In the genomic region with DNA sequence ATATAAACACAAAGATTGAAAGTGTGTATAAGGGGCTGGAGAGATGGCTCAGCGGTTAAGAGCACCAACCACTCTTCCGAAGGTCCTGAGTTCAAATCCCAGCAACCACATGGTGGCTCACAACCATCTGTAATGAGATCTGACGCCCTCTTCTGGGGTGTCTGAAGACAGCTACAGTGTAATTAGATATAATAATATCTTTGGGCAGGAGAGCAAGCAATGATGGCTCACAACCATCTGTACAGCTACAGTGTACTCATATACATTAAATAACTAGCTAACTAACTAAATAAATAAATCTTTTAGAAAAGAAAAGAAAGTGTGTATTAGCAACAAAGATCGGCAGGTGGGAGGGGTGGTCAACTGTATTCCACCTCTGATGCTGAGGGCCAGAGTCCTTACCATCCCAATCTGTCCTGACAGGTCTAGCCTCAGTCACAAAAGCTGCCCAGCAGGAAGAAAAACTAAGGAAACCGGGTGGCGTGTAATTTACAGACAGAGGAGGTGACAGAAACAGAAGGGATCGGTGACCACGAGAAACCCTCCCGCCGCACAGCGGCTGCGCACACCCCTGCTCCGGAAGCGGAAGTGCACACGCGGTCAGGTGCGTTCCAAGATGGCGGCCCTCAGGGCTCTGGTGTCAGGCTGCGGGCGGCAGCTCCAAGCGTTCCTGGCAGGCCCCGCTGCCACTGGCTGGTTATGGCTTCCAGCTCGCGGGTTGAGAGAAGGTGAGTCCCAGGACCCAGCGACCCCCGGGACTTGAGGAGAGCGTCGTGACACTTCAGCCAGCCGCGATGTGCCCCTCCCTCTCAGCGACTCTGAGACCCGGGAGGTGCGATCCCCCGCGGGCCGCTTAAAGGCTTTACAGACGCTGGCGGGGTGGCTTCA, we compare ENCODE assay signal across 8 mouse cellular contexts. TPM values are rescaled to one million over a fixed set of nuclear protein-coding genes. Genes with fewer than 3 reads are reported as not detected.
DNase-seq lines count a peak whose midpoint lies in the region; ATAC-seq and TF ChIP-seq lines count a peak whose summit lies in the region.

A gene (plus strand): TSS at position 585 of the 888 bp plus-strand sequence.

- H3K79me2 ChIP-seq in heart, adult 2 months (replicated peaks; ENCODE audit: control insufficient read depth, insufficient read depth, low read length), result no peaks in the 10 kb centered on the region

- intact Hi-C loops in heart, adult 2 months (cut with DNase I), result no loop called here

- TF ChIP-seq EP300 in heart, adult 2 months (IDR thresholded peaks at IDR 0.05; ENCODE audit: insufficient read depth, low read depth, low read length), result peak; percentile 70; the same call in 1 of the 2 replicates

- no peak for TF ChIP-seq CTCF in heart, adult 2 months (IDR thresholded peaks at IDR 0.05)
- peak; percentile 38 for TF ChIP-seq CTCF in midbrain, postnatal 0 days (IDR thresholded peaks at IDR 0.05)

- peak within 1 kb of the TSS; percentile 88 for H3K4me3 ChIP-seq in embryonic facial prominence, embryonic 13.5 days
- peak within 1 kb of the TSS; percentile 91 for H3K4me3 ChIP-seq in heart, adult 2 months
- H3K4me3 ChIP-seq in limb, embryonic 14.5 days (replicated peaks; ENCODE audit: low read length), result peak within 1 kb of the TSS; percentile 77
- H3K4me3 ChIP-seq in midbrain, postnatal 0 days (ENCODE audit: low read depth, low read length), result peak within 1 kb of the TSS; percentile 79

- H3K9me3 ChIP-seq in embryonic facial prominence, embryonic 13.5 days, result no peaks in the 10 kb centered on the region
- H3K9me3 ChIP-seq in limb, embryonic 14.5 days (ENCODE audit: control insufficient read depth, low read length), result no peaks in the 10 kb centered on the region
- no peaks in the 10 kb centered on the region for H3K9me3 ChIP-seq in midbrain, postnatal 0 days (ENCODE audit: low read length)

- peak; percentile 85 for DNase-seq in 3134 (ENCODE audit: extremely low read depth, insufficient read length, low spot score)
- DNase-seq in adrenal gland, postnatal 36 days, result peak; percentile 91 to 92
- DNase-seq in heart, adult 2 months, result peak; percentile 87 to 88
- DNase-seq in kidney, adult 9 months, result peak; percentile 82
- DNase-seq in limb, embryonic 14.5 days (ENCODE audit: low spot score), result peak; percentile 85
- DNase-seq in midbrain, postnatal 0 days (ENCODE audit: low spot score), result peak; percentile 92
- DNase-seq in spleen, postnatal 14 days (ENCODE audit: low spot score in 2 of 2), result peak; percentile 58 to 72

- H3K27ac ChIP-seq in embryonic facial prominence, embryonic 13.5 days, result peak within 1 kb of the TSS; percentile 75; the same call in 1 of the 2 replicates
- H3K27ac ChIP-seq in heart, adult 2 months, result peak within 1 kb of the TSS; percentile 73
- peak within 1 kb of the TSS; percentile 59; the same call in 1 of the 2 replicates for H3K27ac ChIP-seq in limb, embryonic 14.5 days (replicated peaks; ENCODE audit: low read depth, low read length)
- peak within 1 kb of the TSS; percentile 83 for H3K27ac ChIP-seq in midbrain, postnatal 0 days (ENCODE audit: low read depth, low read length)

- H3K4me2 ChIP-seq in embryonic facial prominence, embryonic 13.5 days, result peak within 1 kb of the TSS; percentile 86
- H3K4me2 ChIP-seq in limb, embryonic 14.5 days (replicated peaks; ENCODE audit: low read depth, low read length, severe bottlenecking), result peak within 1 kb of the TSS; percentile 83
- H3K4me2 ChIP-seq in midbrain, postnatal 0 days (ENCODE audit: low read depth, low read length, poor library complexity, severe bottlenecking), result peak within 1 kb of the TSS; percentile 80

- 5% methylated on average over 38 of the region's 38 CpGs for WGBS in embryonic facial prominence, embryonic 13.5 days
- 6% methylated on average over 38 of the region's 38 CpGs for WGBS in heart, adult 2 months
- 6% methylated on average over 32 of the region's 38 CpGs for WGBS in limb, embryonic 14.5 days
- 5% methylated on average over 37 of the region's 38 CpGs for whole genome bisulfite sequencing in midbrain, postnatal 0 days

- H3K4me1 ChIP-seq in embryonic facial prominence, embryonic 13.5 days, result peaks cover 28% of the 10 kb centered on the region
- peaks cover 2% of the 10 kb centered on the region; the same call in 1 of the 2 replicates for H3K4me1 ChIP-seq in heart, adult 2 months (ENCODE audit: control insufficient read depth, insufficient read depth, low read length)
- peaks cover 8% of the 10 kb centered on the region; the same call in 1 of the 2 replicates for H3K4me1 ChIP-seq in limb, embryonic 14.5 days (ENCODE audit: control insufficient read depth, insufficient read depth, low read length)
- H3K4me1 ChIP-seq in midbrain, postnatal 0 days (ENCODE audit: insufficient read depth, low read length), result peaks cover 5% of the 10 kb centered on the region; the same call in 1 of the 2 replicates

- peaks cover 6% of the 10 kb centered on the region; the same call in 1 of the 2 replicates for H3K27me3 ChIP-seq in embryonic facial prominence, embryonic 13.5 days
- H3K27me3 ChIP-seq in heart, adult 2 months (ENCODE audit: control insufficient read depth, insufficient read depth, low read length), result no peaks in the 10 kb centered on the region
- H3K27me3 ChIP-seq in limb, embryonic 14.5 days (ENCODE audit: control insufficient read depth, insufficient read depth, low read length), result no peaks in the 10 kb centered on the region
- H3K27me3 ChIP-seq in midbrain, postnatal 0 days (ENCODE audit: insufficient read depth, low read length), result 0 out of 2 replicates have a peak, but pooled peaks cover 3% of the 10 kb centered on the region

- peak; percentile 71 for ATAC-seq in embryonic facial prominence, embryonic 13.5 days (ENCODE audit: insufficient number of reproducible peaks, insufficient read depth, low FRiP score, low TSS enrichment, low read depth)
- ATAC-seq in limb, embryonic 14.5 days (ENCODE audit: low FRiP score, low read depth), result peak; percentile 94
- peak; percentile 96 for ATAC-seq in midbrain, postnatal 0 days (ENCODE audit: low FRiP score)

- peak within 1 kb of the TSS; percentile 83 for H3K9ac ChIP-seq in embryonic facial prominence, embryonic 13.5 days
- H3K9ac ChIP-seq in heart, adult 2 months (ENCODE audit: low read depth, low read length), result peak within 1 kb of the TSS; percentile 85
- peak within 1 kb of the TSS; percentile 78 for H3K9ac ChIP-seq in limb, embryonic 14.5 days (ENCODE audit: low read depth, low read length, severe bottlenecking)
- peak within 1 kb of the TSS; percentile 83 for H3K9ac ChIP-seq in midbrain, postnatal 0 days (replicated peaks; ENCODE audit: low read length, poor library complexity, severe bottlenecking)

- peak; percentile 93 for TF ChIP-seq POLR2A in heart, adult 2 months (IDR thresholded peaks at IDR 0.05; ENCODE audit: insufficient read depth, low read depth, low read length)
- peak; percentile 91; the same call in 1 of the 2 replicates for TF ChIP-seq POLR2A in limb, embryonic 14.5 days (IDR thresholded peaks at IDR 0.05; ENCODE audit: borderline replicate concordance, extremely low read depth, insufficient read depth, insufficient read length)

- no peaks in the 10 kb centered on the region for H3K36me3 ChIP-seq in embryonic facial prominence, embryonic 13.5 days
- peaks cover 3% of the 10 kb centered on the region; the same call in 1 of the 2 replicates for H3K36me3 ChIP-seq in heart, adult 2 months (ENCODE audit: control insufficient read depth, insufficient read depth, low read length)
- no peaks in the 10 kb centered on the region for H3K36me3 ChIP-seq in limb, embryonic 14.5 days (ENCODE audit: control insufficient read depth, insufficient read depth, low read length)
- no peaks in the 10 kb centered on the region for H3K36me3 ChIP-seq in midbrain, postnatal 0 days (ENCODE audit: insufficient read depth, low read length)

RNA-seq across cellular contexts. Expression of the gene that starts here (rescaled TPM):
- total RNA-seq in adrenal gland, postnatal 36 days (2021), result 100 to 1,000 TPM in 1 of 2 experiments, 10 to 100 TPM in 1; 99.1 to 106 TPM
- 126 and 152 TPM in 2 replicates for polyA plus RNA-seq in embryonic facial prominence, embryonic 13.5 days (2015; fragmentation: Nextera tagmentation; extraction: Ambion mirVana)
- 100 to 1,000 TPM; 128 to 140 TPM for total RNA-seq in heart, adult 2 months (2021)
- polyA plus RNA-seq in heart, adult 2 months (2012; rRNA removed), result 99.4 and 99.6 TPM in 2 replicates
- 63.3 and 92.3 TPM in 2 replicates for polyA plus RNA-seq in limb, embryonic 14.5 days (2012; rRNA removed)
- polyA plus RNA-seq in limb, embryonic 14.5 days (2014; fragmentation: Nextera tagmentation; extraction: Ambion mirVana), result 121 and 132 TPM in 2 replicates
- total RNA-seq in midbrain, postnatal 0 days (2014; rRNA removed), result 63.7 and 84.4 TPM in 2 replicates
- 173 and 175 TPM in 2 replicates for polyA plus RNA-seq in midbrain, postnatal 0 days (2015; fragmentation: Nextera tagmentation; extraction: Ambion mirVana)

Comparison
In these comparisons a context has a peak if more than half of its experiments do, and no peak if none do; other contexts are left out.
1. Peak in every context shown above with its lines: DNase-seq, ATAC-seq, H3K4me3 ChIP-seq and H3K27ac ChIP-seq.